Mouse (Mus musculus) neural tube, embryonic 11.5 days (tissue): ENCODE results near the gene Nckap5. TPM values are rescaled to one million over a fixed set of nuclear protein-coding genes. Genes with fewer than 3 reads are reported as not detected.

ENCODE experiments used
- ATAC-seq: fragments of 200-750 bp; cut with Nextera tagmentation; 2 replicates; pipeline ENCODE4 v1.8.0; 2017; ENCODE audit warnings: moderate number of reproducible peaks, mild to moderate bottlenecking, moderate TSS enrichment, moderate library complexity; ENCODE audit not compliant: insufficient read depth, low FRiP score, low TSS enrichment
- DNase-seq: peaks from one replicate; pipeline ENCODE4 v3.0.0-alpha.2; 2015; ENCODE audit warnings: low spot score
- H3K27ac ChIP-seq: fragments of 300-500 bp; sonication (generic); 2 replicates; pipeline ENCODE4 v1.5.1; 2014; ENCODE audit warnings: low read depth, mild to moderate bottlenecking, low read length
- H3K27me3 ChIP-seq: fragments of 300-500 bp; sonication (generic); 2 replicates; pipeline ENCODE4 v1.6.1; 2014; ENCODE audit warnings: mild to moderate bottlenecking, low read length, mixed read lengths; ENCODE audit not compliant: control insufficient read depth, insufficient read depth
- H3K36me3 ChIP-seq: fragments of 300-500 bp; sonication (generic); 2 replicates; pipeline ENCODE4 v1.6.1; 2014; ENCODE audit warnings: mild to moderate bottlenecking, low read length, moderate library complexity, mixed read lengths; ENCODE audit not compliant: control insufficient read depth, insufficient read depth
- H3K4me1 ChIP-seq: fragments of 300-500 bp; sonication (generic); 2 replicates; pipeline ENCODE4 v1.6.1; 2014; ENCODE audit warnings: low read length, mixed read lengths; ENCODE audit not compliant: control insufficient read depth, insufficient read depth
- H3K4me2 ChIP-seq: fragments of 300-500 bp; sonication (generic); 2 replicates; pipeline ENCODE4 v1.6.1; 2014; ENCODE audit warnings: low read depth, mild to moderate bottlenecking, moderate library complexity
- H3K4me3 ChIP-seq: fragments of 300-500 bp; sonication (generic); 2 replicates; pipeline ENCODE4 v1.5.1; 2014; ENCODE audit warnings: low read depth, low read length
- H3K9ac ChIP-seq: fragments of 300-500 bp; sonication (generic); 2 replicates; pipeline ENCODE4 v1.6.1; 2014; ENCODE audit warnings: mild to moderate bottlenecking, low read length
- H3K9me3 ChIP-seq: fragments of 300-500 bp; sonication (generic); 2 replicates; pipeline ENCODE4 v1.6.1; 2016; ENCODE audit warnings: low read length; ENCODE audit not compliant: control insufficient read depth
- WGBS: fragments of 180-500 bp; shearing (Covaris S2); extraction: QIAGEN DNeasy Blood & Tissue Kit; methylation state at CpG from one replicate; pipeline ENCODE4 v1.1.7; 2014; 5-methylcytosine and 5-hydroxymethylcytosine counted together
- polyA plus RNA-seq: library from polyadenylated mRNA; unstranded; fragments of >200 nt; fragmentation: Nextera tagmentation; extraction: Ambion mirVana; gene quantifications from 2 replicates; pipeline ENCODE4 v1.2.1, GENCODE M21; 2014

Gene Nckap5
- polyA plus RNA-seq, 1 experiment from 2014 or later, result 20.6 TPM

DNA sequence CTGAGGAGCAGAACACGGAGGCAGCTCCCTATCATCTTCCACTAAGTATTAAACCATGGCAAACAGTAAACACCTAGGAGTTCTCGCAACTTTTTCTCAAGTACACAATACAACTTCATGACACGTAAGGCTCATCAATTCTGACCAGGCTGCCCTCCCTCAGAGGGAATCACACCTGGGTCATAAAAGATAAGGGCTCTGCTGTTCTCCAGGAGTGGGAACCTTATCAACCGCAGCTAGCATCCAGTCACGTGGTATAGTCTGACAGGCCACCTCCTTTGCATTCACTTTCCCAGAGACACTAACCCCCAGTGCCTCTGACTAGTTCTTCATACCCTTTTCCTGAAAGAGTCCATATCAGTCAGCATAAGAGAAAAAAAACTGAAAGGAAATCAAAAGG is 179.8 kb downstream of the Nckap5 start:
- Histone ChIP-seq H3K4me3 (no peak overlapping the region), H3K4me2 (no peak overlapping the region), H3K9me3 (no peaks in the 10 kb centered on the region), H3K4me1 (no peaks in the 10 kb centered on the region), H3K27ac (no peak overlapping the region), H3K27me3 (no peaks in the 10 kb centered on the region), H3K9ac (no peak overlapping the region), H3K36me3 (no peaks in the 10 kb centered on the region)
- WGBS, result 72% methylated on average over 5 of the region's 5 CpGs
- ATAC-seq (no peak), DNase-seq (no peak)

DNA sequence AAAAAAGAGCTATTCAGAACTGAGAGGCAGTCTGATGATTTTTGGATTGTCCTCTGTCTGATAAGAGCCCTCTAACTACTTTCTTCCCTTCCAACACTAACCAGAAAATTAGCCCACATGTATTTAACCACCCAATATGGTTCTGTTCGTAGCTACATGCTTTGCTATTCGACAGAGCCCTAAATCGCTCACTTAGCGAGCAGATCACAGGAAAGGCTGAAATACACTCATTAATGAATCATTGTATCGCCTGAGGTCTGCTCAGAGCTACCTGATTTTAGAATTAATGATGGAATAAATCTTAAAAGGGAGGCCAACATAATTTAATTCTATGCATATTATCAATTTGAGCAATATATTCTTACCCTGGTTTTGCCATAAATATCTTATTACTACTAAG is 187.8 kb downstream of the Nckap5 start:
- no peak overlapping the region for H3K4me3 ChIP-seq
- no peak overlapping the region for H3K9ac ChIP-seq
- ATAC-seq (no peak), DNase-seq (no peak)
- no peaks in the 10 kb centered on the region for H3K9me3 ChIP-seq
- WGBS, result 86% methylated on average over 5 of the region's 5 CpGs
- no peaks in the 10 kb centered on the region for H3K36me3 ChIP-seq
- no peaks in the 10 kb centered on the region for H3K4me1 ChIP-seq
- H3K27ac ChIP-seq, result no peak overlapping the region
- H3K27me3 ChIP-seq, result no peaks in the 10 kb centered on the region
- H3K4me2 ChIP-seq, result no peak overlapping the region

DNA sequence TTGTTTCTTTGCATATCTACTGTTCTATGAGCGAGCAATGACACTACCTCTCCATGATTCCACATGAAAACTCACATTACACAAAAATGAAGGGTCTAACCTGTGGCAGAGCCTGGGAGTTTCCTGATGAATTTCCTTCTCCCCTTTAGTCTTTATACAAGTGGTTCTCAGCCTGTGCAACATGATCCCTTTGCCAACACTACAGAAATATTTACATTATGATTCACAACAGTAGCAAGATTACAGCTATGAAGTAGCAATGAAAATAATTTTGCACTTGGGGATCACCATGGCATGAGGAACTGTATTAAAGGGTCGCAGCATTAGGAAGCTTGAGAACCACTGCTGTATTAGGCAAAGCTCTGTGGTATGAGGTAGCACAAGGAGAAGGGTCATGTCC is 191.1 kb downstream of the Nckap5 start:
- no peaks in the 10 kb centered on the region for H3K4me1 ChIP-seq
- H3K27me3 ChIP-seq, result no peaks in the 10 kb centered on the region
- no peaks in the 10 kb centered on the region for H3K9me3 ChIP-seq
- ATAC-seq (no peak), DNase-seq (no peak)
- H3K9ac ChIP-seq, result no peak overlapping the region
- H3K4me3 ChIP-seq, result no peak overlapping the region
- 87% methylated on average over 2 of the region's 2 CpGs for WGBS
- no peak overlapping the region for H3K4me2 ChIP-seq
- H3K36me3 ChIP-seq, result no peaks in the 10 kb centered on the region
- no peak overlapping the region for H3K27ac ChIP-seq

DNA sequence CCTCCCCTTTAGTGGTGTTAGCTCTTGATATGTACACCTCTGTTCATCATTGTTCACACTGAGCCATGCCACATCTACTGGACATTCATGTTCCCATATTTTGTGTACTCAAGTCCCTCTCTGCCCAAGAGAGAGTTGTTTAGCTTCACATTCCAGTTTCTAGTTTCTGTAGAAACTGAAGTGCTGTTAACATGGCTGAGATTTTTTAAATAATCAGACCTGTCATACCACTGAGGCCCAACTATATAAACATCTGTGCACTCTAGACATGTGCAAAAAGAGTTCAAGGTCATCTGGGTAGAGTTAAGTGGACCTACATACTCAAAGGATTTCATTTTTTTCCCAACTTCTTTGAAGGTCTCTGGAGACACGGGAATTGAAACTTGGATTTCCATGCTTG is 193.1 kb downstream of the Nckap5 start:
- no peak overlapping the region for H3K4me3 ChIP-seq
- no peaks in the 10 kb centered on the region for H3K9me3 ChIP-seq
- H3K27me3 ChIP-seq, result no peaks in the 10 kb centered on the region
- no peak for ATAC-seq
- no peak overlapping the region for H3K4me2 ChIP-seq
- no peaks in the 10 kb centered on the region for H3K4me1 ChIP-seq
- H3K36me3 ChIP-seq, result no peaks in the 10 kb centered on the region
- H3K27ac ChIP-seq, result no peak overlapping the region
- no peak overlapping the region for H3K9ac ChIP-seq
- WGBS, result 92% methylated on average over 1 of the region's 1 CpGs
- no peak for DNase-seq

DNA sequence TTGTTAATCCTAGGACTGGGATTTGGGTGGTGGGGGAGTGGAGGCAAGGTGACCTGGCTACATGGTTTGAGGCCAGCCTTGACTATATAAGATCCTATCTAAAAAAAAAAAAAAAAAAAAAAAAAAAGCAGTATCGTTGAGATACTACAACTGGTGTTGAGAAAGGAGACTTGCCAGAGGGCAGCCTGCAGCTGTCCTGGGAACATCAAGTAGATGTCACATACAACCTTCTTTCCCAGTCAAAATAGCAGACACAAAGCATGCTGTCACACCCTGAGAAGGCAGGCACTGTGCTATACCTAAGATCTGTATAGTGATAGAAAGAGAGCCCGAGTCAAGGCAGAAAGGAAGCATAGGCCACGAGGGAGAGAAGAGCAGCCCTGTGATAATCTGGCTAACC is 204.4 kb downstream of the Nckap5 start:
- Histone ChIP-seq H3K36me3 (no peaks in the 10 kb centered on the region), H3K27ac (no peak overlapping the region), H3K9ac (no peak overlapping the region), H3K4me2 (no peak overlapping the region), H3K4me3 (no peak overlapping the region), H3K4me1 (no peaks in the 10 kb centered on the region), H3K27me3 (no peaks in the 10 kb centered on the region), H3K9me3 (no peaks in the 10 kb centered on the region)
- 73% methylated on average over 3 of the region's 3 CpGs for WGBS
- ATAC-seq (no peak), DNase-seq (no peak)

DNA sequence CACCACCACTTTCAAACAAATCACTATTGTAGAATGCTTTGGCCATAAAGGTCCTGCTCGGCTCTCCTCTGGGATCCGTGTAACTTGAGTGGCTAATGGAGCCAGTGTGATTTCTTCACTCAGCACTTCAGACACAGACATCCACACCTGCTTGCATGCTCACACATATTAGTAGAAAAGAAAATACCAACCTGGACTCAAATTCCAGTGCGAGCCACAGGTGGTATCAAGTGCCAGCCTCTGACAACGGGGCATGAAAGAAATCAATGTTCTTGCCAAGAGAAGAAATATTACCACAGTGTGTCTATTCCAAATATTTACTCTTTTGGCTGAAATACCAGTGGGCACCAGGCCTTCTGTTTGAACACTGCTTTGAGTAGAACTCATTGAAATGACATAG is 208.6 kb downstream of the Nckap5 start:
- Histone ChIP-seq H3K4me1 (no peaks in the 10 kb centered on the region), H3K4me3 (no peak overlapping the region), H3K36me3 (no peaks in the 10 kb centered on the region), H3K9ac (no peak overlapping the region), H3K27ac (no peak overlapping the region), H3K4me2 (no peak overlapping the region), H3K9me3 (no peaks in the 10 kb centered on the region), H3K27me3 (no peaks in the 10 kb centered on the region)
- WGBS, result 79% methylated on average over 4 of the region's 4 CpGs
- no peak for DNase-seq
- ATAC-seq, result no peak

DNA sequence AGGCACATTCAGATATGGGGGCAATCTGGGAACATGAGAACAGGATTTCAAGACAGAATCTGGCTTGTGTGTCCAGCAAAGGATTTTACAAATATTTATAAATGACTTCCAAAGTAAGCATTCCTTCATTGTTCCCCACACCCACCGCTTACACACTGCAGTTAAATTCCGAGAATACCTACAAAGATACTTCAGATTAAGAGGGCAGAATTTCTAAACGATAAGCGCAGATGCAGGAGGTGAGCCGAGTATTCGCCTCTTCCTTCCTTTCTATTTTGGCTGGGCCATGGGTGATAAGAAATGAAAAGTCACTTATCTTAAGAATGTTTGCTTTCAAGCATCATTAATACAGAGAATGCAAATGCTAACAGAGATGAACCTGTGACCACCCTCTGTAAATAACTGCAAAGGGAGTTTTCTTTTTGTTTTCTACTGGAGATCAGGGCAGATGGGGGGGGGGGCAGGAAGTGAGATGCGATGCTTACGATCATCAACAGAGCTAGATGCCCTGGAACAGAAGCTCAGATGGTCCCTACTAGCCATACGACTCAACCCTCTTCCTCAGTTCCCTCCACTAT is 213.0 kb downstream of the Nckap5 start:
- H3K36me3 ChIP-seq, result no peaks in the 10 kb centered on the region
- DNase-seq, result no peak
- no peak overlapping the region for H3K4me2 ChIP-seq
- no peak for ATAC-seq
- no peak overlapping the region for H3K27ac ChIP-seq
- no peaks in the 10 kb centered on the region for H3K9me3 ChIP-seq
- no peaks in the 10 kb centered on the region for H3K4me1 ChIP-seq
- 86% methylated on average over 9 of the region's 9 CpGs for WGBS
- no peak overlapping the region for H3K9ac ChIP-seq
- no peaks in the 10 kb centered on the region for H3K27me3 ChIP-seq
- H3K4me3 ChIP-seq, result no peak overlapping the region

DNA sequence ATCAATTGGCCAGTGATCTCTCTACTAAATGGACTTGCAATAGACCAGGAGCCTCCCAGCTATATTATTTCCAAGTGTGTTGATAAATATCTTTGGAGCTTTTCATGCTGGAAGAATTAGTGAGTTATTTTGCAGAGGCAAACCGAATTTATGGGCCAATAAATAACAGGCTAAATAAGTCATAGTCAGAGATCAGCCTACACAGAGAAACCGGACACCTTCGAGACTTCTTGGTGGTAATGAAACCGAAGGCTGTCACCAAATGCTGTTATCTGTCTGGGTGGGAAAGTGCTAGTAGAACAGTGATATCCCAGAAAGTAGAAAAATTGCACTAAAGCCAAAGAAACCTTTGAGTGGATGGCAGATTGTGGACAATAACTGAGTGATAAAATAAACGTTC is 213.6 kb downstream of the Nckap5 start:
- Histone ChIP-seq H3K36me3 (no peaks in the 10 kb centered on the region), H3K4me3 (no peak overlapping the region), H3K27me3 (no peaks in the 10 kb centered on the region), H3K27ac (no peak overlapping the region), H3K4me2 (no peak overlapping the region), H3K9ac (no peak overlapping the region), H3K4me1 (no peaks in the 10 kb centered on the region), H3K9me3 (no peaks in the 10 kb centered on the region)
- ATAC-seq, result no peak
- WGBS, result 67% methylated on average over 5 of the region's 5 CpGs
- DNase-seq, result no peak

DNA sequence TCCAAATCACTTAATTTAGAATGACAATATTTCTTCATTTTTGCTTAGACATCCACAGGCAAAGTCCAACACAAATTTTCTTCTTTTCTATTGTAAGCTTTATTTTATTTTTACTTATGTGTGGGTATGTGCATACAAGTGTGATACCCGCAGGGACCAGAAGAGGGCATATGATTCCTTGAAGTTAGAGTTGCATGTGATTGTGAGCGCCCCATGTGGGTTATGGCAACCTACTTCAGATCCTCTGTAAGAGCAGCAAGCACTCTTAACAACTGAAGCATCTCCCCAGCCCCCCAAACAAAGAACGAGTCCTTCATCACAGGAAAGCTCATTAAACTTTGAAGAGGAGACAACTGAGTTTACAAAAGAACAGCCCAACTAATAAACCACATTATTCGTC is 217.7 kb downstream of the Nckap5 start:
- ATAC-seq, result no peak
- H3K4me3 ChIP-seq, result no peak overlapping the region
- 81% methylated on average over 4 of the region's 4 CpGs for WGBS
- H3K4me1 ChIP-seq, result no peaks in the 10 kb centered on the region
- H3K27ac ChIP-seq, result no peak overlapping the region
- H3K4me2 ChIP-seq, result no peak overlapping the region
- no peak for DNase-seq
- H3K9me3 ChIP-seq, result no peaks in the 10 kb centered on the region
- H3K27me3 ChIP-seq, result no peaks in the 10 kb centered on the region
- no peaks in the 10 kb centered on the region for H3K36me3 ChIP-seq
- no peak overlapping the region for H3K9ac ChIP-seq
